Mouse (Mus musculus) adipocyte (in vitro differentiated cells): ENCODE data around the gene Cinp.
"Not testable (repeated sequence)": the region's sequence is repeated elsewhere in the genome, so short reads cannot be mapped to it uniquely, and the experiment has no call there.

Experiments
- DNase-seq: peaks from one replicate; pipeline ENCODE4 v3.0.0-alpha.2; 2016; ENCODE audit warnings: low spot score

Cinp gene

GRCm38 (mm10) chr12:110860293-110860692 is 28.7 kb downstream of the Cinp start:
- no peak for DNase-seq

GRCm38 (mm10) chr12:110858681-110859080 is 30.3 kb downstream of the Cinp start:
- not testable (repeated sequence) for DNase-seq

- DNase-seq = no peak
Measured at GRCm38 (mm10) chr12:110857196-110857595, 31.7 kb downstream of the Cinp start.

GRCm38 (mm10) chr12:110854786-110855737 is 33.9 kb downstream of the Cinp start:
- no peak for DNase-seq

DNA sequence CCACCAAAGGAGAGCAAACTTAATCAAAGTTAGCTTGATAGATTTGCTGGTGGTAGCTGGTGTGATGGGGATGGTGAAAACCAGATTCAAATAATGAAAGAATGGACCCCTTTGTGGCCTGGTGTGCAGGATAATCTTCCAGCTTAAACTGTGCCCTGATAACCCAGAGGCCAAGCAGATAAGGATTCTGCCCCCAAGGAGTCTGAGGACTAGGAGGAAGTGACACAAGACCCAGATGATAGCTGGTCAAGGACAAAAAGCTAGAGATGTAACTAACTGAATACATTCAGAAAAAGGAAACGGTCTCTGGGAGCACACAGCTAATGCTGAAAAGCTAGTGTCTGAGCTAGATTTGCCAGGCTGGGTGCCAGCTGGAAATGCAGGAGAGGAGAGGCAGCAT is 37.0 kb downstream of the Cinp start:
- no peak for DNase-seq

DNA sequence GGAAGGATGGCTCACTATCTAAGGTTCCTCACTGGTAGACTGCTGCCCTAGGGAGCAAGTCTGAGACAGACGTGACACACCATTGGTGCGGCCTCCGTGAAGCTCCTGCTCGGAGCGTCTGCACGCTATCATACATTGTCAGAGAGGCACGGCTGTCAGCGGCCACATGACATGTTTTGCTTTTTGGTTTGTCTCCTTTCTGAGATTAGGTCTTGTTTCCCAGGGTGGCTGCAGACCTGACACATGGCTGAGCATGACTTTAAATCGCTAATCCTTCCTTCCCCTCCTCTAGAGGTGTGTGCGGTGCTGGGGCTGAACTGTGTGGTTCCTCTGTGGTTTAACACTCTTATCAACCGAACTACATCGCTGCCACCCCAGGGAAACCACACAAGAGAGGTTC is 37.5 kb downstream of the Cinp start:
- no peak for DNase-seq

- no peak for DNase-seq
Measured at GRCm38 (mm10) chr12:110850929-110851256, 38.1 kb downstream of the Cinp start.

DNA sequence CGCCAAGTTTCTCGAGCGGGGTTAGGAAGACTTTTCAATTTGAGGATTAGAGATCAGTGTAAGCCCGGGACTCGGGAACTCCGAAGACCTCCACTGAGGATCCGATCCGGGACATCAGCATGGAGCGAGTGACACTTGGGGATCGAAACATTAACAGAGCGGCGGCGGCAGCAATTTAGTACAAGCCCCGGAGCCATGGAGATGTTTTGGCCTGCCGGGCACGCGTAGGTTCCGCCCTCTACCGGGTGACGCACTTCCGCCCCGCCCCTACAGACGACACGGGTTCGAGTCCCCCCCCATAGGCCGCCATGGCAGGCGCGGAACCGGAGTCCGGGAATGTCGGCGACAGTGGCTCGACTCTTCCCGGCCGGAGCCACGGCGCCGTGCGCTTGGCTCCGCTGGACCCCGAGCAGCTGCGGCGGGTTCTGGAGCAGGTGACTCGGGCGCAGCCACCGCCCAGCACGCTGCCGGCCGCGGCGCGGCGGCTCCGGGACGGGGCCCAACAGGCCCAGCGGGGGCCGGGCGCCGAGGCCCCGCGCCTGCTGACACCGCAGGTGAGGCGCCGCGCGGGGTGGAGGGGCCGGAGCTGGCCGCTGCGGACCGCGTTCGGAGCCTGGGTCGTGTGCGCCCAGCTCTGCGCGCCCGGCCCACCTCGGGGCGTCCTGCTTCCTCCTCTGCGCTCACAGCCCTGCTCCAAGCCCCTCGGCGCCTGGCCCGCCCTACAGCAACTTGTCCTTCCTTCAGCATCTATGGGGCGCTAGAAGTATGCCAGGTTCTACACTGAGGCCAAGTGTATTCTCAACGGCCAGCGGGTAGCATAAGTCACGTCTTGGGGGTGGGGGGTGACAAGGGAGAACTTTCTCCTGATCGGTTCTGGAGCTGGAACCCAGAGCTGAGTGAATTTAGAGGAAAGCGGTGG is 38.7 kb downstream of the Cinp start, which contains the start of gene Zfp839:
Zfp839 (plus strand) TSS at position 244 of the 919 bp plus-strand sequence.
- DNase-seq = peak; percentile 81

DNA sequence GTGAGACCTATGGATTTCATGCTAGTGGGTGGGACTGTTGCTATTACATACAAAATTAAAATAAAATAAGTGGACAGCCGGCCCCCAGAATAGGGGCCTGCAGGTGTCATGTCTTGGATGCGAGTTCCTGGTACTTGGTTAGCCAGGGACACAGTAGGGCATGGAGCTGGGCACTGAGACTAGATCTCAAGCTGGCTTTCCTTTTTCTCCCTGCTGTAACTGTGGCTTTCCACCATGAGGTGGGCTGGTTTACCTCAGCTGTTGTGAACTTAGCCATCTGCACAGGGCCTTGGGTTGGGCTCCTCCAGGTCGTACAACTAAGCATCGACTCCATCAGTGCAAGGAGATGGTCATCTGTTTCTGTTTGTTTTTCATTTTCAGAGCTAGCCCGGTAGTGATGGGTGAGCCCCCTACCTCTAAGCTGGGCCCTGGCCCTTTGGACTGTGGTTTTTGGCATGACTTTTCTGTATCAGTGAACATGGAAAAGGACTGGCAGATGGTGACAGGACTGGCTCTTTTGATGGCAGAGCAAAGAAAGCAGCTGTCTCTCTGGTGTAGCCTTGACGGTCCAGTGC is 42.7 kb downstream of the Cinp start:
- no peak for DNase-seq

DNA sequence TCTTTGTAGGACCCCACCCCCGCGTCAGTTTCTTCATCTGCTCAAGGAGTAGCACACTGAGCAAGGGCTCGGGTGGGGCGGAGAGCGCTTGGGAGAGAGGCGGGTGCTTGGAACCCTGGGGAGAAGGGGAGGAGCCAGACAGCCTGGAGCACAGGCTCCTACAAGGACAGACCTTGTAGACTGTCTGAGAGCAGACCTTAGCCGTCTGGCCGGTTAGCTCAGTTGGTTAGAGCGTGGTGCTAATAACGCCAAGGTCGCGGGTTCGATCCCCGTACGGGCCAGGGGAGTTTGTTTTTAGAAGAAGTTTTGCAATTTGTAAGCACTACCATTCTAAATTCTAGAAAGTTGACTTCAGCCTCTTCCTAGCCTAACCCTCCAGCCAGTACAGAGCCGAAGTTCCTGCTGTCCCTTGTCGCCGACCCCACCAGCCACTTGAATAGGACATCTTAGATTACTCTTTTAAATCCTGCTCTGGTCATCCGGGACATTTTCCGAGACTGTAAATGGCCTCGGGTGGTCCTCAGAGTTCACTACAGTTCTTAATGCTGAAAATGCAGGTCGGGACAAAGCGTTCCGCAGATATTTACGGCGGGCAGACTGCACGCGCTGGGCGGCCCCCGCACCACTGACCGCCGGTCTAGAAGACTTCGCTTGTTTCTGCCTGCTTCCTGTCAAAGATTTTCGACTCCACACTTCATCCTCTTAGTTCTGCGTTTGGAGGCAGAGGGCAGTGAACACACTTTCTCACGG is 43.6 kb downstream of the Cinp start:
- DNase-seq = peak; percentile 97

- no peak for DNase-seq
Measured at GRCm38 (mm10) chr12:110844227-110845130, 44.5 kb downstream of the Cinp start.

- peak; percentile 87 for DNase-seq
Measured at GRCm38 (mm10) chr12:110843194-110844048, 45.5 kb downstream of the Cinp start.

DNA sequence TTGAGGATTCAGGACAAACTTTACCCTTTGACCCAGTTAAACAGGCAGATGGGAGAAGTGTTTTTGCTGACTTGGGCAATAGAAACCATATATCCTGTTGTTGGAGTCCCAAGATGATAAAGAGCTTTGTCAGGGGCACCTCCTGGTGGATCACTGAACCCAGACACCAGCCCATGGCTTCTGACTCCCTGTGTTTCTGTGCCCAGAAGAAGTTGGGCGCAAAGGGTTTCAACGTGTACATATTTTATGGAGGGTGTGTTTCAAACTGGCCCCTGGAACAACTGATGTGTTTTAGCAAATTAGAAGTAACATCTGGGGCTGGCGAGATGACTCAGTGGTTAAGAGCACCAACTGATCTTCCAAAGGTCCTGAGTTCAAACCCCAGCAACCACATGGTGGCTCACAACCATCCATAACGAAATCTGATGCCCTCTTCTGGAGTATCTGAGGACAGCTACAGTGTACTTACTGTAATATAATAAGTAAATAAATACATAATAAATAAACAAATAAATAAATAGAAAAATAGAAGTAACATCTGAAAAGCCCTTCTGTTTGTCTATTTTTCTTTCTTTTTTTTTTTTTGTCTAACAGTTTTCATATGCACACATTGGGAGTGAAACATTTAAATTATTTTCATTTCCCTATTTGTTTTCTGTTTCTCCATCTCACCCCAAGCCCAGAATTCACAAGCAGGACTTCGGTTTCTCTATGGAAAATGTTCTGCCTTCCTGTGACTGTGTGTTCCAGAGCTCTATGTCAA is 47.0 kb downstream of the Cinp start:
- no peak for DNase-seq

DNA sequence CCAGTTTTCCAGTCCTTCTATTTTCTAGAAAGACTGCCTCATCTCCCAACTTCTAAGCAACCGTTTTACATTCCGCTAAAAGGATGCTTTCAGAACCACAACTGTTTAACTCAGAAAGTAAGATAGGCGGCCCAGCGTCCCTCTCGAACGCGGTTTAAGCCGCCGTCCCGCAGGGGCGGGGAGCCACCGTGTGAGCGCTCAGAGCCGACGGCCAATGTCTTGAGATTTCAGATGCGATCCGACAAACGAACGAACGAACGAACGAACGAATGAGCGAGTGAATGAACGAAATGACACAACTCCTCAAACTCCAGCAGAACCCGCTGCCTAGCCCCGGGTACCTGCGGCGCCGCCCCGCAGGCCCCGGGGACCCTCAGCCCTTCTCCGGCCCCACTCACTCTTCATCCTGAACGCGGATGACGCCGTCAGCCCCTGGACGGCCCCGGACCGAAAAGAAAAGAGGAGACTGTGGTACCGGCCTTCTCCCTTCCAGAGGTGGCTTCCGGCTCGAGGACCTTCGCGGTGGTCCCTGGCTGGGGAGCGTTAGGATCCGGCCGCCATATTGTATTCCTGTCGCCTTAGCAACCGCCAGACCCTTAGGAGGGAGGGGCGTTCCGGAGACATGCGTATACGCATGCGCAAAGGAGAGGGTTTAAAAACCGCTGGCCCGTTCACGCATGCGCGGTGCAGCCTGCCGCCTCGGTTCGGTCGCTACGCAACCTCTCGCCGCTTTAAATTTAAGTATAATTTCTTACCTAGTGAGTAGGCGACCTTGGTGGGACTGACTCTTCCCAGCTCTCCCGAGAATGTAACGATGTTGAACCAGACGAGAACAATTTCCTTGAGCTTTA is 48.4 kb downstream of the Cinp start, which contains the start of gene Mok:
Mok (minus strand) TSS at position 592 of the 851 bp plus-strand sequence.
- DNase-seq = peak; percentile 94

DNA sequence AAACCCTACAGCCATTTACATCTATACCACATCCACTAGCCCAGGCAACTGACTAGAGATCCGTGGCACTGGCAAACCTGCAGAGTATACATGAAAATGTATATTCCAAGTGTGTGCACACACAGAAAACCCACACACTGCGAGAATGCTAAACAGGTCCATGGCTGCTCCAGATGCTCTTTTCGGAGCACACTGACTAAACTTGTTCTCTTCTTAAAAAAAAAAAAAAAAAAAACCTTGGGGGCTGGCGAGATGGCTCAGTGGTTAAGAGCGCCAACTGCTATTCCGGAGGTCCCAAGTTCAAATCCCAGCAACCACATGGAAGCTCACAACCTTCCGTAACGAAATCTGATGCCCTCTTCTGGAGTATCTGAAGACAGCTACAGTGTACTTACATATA is 51.1 kb downstream of the Cinp start:
- DNase-seq = no peak

DNA sequence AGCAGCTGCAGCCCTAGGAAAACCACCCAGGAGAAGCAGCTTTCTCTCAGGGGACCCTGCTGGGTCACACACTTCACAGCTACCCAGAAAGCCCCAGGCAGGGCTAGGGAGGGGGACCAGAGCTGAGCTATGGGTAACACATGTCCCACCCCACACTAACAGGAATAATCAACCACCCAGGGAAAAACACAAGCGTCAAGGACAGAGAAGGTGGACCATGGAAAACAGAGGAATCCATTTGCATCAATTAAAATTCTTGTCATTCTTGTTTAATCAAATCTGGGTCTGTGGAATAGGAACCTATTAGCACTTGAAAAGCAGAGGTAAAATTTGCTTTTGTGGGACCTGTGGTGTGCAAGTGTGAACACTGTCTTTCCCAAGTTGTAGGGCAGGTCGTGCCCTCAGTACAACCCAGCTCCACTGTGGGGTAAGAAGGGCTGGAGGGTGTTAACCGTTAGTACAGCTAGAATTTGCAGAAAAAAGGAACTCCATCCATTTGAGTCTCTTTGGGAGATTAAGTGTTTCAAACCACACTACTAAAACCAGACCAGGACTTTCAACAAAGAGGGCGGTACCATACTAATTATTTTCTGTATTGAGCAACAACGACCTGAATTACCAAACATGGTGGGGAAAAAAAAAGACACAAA is 51.6 kb downstream of the Cinp start:
- no peak for DNase-seq

DNA sequence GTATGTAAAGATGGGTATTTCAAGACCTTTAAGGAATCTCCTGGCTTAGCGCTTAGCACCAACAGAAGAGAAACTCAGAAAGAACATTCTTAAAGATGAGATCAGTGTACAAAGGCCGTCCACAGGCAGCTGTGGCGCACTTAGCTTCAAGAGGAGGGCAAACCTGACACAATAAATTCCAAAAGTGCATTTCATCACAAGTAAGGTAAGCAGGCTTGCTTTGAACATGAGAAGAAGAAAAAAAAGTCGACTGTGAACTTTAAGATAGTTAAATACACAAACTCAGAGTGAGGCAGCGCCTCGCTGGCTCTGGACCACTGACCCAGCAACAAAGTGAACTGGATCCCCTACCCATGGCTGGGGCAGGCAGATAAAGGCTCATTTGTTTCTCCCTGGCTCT is 52.2 kb downstream of the Cinp start:
- DNase-seq = no peak
